Mouse (Mus musculus) cerebellum, postnatal 14 days (tissue): ENCODE results near the gene Tsga10.

Source experiments
- DNase-seq, 2 experiments: peaks; one replicate each; pipeline ENCODE4 v3.0.0; 2021; ENCODE audit warnings: mixed read lengths in 2 of 2

Tsga10 gene

DNA sequence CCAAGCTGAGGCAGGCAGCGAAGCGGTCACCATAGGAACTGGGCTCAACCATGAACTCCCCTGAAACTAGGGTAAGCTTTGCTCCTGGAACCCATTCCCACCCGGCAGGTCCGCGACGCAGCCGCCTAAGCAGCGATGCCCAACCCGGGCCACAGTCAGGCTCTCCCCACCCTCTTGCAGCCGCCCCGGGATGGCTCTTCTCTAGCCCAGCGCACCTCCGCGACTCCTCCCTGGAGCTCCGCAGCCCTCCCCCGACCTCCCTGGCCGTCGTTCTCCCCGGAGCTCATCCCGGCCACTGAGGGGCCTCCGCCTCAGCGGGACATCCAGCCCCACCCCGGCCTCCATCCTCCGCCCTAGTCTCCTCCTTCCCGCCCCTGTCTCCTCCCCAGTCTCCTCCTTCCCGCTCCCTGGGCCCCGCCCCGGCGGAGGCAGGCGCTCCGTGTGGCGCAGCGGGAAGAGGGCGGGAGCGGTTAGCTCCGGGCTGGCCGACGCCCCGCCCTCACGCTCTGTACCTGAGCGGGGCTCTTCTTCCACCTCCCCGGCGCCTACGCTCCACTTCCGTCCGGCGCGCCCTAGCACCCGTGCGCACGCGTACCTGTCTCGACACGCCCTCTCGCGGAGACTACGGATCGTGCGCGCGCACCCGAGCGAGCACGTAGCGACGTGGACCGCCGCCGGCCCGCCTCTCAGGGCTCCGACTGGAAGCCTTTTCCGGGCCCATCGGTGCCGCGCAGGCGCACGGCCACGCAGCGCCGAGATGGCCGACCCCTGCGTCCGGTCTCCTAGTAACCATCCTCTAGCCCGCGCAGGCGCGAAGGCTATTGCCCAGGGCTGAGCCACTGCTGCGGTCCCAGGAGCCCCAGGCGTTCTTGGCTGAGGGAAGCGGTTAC, 1.5 kb downstream of the Tsga10 start:
- DNase-seq = peak; percentile 100

DNA sequence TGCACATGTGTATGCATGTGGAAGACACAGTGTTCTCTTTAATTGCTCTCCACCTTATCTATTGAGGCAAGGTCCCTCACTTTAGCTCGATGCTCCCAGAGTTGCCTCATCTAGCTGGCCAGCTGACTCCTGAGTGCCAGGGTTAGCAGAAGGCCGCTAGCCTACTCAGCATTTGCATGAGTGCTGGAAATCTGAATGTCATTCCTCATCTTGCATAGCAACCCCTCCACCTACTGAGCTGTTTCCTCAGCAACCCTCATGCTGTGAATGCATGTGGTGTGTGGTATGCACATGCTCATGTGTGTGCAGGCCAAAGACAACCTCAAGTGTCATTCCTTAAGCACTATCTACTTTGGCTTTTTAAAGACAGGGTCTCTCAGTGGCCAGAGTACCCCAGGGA, 15.5 kb downstream of the Tsga10 start:
- no peak for DNase-seq

DNA sequence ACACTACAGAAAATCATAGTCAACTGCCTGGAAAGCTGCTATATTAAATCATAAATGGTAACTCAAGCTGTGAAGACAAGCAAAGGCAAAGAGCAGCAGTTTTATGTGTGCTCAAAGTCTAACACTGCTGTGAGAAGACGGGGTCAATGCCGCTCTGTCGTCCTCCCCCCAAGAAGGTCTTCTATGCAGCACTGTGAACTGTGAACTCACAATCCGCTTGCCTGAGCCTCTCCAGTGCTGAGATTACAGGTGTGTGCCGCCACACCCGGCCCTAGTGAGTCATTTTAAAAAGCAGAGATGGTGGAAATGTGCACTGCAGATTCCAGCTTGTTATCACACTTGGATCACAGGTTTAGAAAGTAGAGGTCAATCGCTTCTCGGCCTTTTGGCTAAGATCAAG, 19.4 kb downstream of the Tsga10 start:
- no peak for DNase-seq

DNA sequence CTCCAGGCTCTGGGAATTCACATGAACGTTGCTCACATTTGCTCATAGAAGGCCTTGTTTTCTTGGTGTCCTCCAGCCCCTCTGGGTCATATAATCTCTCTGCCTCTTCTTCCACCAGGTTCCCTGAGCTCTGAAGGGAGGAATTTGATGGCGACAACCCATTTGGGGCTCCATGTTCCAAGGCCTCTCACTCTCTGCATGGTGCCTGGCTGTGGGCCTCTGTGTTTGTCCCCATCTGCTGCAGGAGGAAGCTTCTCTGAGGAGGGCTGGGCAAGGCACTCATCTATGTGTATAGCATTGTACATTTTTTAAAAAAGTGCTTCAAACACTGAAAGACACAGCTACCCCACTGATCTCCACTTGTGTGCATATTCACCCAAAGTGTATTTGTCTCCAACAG, 34.5 kb downstream of the Tsga10 start:
- peak; percentile 82 to 84 for DNase-seq

DNA sequence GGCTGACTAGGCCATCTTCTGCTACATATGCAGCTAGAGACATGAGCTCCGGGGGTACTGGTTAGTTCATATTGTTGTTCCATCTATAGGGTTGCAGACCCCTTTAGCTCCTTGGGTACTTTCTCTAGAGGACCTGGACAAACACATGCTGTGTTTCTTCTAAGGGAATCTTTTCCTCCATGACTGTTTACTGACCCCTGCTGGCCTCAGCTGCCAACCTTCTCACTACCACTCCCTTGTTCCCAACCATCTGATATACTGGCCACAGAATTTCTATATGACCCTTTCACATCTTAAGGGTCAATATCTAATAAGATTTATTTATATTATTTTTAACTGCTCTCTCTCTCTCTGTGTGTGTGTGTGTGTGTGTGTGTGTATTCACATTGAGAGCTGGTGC, 63.9 kb downstream of the Tsga10 start:
- peak; percentile 12 to 25 for DNase-seq

DNA sequence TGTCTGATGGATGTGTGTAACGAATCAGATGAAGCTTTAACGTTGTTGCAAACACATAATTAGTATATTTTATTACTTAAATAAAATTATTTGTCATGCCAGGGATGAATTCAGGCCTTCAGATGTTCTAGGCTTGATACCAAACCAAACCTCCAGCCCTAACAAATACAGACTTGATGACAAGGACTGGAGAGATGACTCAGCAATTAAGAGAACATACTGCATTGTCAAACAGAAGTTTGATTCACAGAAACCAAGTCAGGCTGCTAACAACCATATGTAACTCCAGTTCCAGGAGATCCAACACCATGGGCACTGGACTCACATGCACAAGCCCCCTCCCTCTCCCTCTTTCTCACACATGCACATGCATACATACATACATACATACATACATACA, 65.9 kb downstream of the Tsga10 start:
- DNase-seq = no peak

DNA sequence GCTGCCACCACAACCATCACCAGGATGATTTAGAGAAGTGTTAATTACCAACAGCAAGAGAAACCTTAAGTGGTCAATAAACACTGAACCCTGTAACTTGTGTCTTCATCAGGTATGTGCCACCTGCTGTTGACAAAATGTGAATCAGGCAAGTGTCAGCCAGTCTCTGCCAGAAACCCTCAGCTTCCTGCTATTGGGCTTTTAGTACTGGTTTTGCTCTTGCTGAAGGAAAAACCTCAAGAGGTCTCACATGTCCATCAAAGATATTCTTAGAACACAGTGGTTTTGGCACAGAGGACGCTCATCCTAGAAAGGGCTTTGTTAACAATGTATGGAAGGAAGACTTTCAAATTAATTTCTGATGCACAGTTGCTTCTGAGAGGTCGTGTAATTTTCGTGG, 66.7 kb downstream of the Tsga10 start:
- no peak for DNase-seq

DNA sequence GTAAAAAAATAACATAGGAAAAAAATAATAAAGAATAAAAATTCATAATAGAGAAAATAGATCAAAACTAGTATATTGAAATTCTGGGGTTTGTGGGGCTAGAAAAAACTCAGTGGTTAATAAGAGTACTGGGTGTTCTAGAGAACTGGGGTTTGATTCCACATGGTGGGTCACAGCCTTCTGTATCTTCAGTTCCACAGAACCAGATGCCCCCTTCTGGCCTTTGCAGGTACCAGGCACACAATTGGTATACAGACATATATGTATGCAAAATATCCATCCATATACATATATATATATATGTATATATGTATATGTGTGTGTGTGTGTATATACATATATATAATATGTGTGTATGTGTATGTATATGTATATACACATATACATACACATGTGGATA, 106.8 kb downstream of the Tsga10 start:
- peak in 1 of 2 experiments; percentile 13 for DNase-seq

DNA sequence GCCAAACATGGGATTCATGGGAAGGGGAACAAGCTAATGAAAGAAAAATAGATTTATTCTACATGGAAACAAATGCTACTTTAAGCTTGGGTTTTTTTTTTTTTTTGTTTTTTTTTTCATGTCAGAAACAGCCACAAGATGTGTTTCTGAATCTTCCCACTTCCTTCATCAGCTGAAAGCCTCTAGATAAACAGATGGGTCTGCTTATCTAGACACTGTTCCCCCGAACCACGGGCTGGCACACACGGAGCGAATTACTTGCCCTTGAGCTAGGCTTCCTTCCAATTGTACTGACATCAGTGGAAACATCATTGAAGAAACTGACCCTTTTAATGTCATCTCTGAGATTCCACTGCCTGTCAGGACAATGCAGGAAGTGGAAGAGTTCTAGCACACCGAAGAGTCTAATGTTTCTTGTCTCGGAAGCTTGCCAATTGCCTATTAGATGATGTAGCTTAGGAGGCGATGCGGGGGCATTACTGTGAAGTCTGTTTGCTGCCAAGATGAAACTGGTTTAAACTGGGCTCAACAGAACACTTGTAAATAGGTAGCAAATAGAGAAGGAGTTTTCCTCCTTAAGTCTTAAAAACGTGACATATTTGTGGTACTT, 121.5 kb downstream of the Tsga10 start:
- peak; percentile 39 to 43 for DNase-seq

DNA sequence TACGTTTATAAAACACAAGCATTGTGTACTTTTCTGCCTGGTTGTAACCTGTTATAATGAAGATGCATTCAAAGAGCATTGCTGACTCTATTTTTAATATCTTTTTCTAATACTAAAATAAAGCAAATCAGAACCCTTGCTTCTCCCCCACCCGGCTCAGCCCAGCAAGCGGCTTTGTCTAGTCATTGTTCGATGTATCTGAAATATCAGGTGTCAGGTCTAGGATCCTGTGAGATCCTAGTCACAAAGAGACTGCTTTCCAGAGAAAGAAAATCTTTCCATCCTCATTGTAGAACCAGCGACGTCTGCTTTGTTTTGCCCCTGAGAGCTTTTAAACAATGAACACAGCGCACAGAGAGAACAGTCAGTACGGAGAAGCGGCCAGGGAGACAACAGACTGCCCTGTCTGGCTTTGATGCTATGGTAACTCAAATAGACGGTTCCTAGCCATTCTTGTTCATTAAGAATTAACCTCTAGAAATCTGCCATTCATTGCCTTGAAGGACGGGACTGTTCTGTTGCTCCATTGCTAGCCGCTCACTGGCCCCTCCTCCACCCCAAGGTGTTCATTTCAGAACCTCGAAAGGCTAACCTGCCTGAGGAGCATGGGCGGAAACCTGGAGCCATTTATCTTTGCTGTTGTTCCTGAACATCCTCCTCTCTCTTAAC, 123.5 kb downstream of the Tsga10 start:
- no peak for DNase-seq

DNA sequence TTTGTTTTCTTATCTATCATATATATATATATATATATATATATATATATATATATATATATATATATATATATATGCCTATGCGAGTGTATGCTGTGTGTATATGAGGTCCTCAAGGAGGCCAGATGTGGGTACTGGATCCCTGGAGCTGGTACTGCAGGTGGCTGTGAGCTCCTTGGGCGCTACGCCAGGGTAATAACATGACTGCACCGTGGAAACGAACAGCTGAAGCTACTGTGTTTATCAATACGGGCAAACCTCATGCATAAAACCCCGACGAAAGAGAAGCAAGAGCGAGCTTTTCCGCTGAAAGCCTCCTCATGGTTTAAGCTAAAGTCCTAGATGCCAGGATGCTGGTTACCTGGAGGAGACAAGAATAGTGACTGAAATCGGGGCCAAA, 124.1 kb downstream of the Tsga10 start:
- no peak for DNase-seq

DNA sequence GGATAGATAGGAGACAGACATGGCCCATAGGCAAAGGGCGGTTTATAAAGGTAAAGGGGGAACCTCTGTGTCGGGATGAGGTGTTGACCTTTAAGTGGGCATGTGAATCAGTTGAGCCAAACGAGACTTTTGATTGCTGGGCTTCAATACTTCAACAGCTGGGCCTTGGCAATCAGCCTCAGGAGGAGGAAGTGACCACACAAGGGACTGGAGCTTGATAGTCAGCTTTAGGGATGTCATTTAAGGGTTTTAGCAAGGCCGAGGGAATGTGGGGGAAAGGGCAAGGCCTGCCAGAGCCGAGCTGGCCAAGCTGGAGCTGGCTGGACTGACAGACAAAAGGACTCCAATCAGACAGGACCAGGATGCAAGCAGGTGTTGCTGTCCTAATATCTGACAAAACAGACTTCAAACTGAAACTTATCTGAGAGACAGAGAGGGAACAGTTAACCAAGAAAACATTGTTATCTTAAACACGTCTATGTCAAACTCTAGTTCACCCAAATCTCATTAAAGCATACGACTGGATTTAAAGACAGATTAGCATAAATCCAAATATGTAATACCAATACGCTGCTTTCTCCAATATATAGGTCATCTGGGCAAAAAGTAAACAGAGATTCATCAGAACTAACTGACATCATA, 125.9 kb downstream of the Tsga10 start:
- no peak for DNase-seq

DNA sequence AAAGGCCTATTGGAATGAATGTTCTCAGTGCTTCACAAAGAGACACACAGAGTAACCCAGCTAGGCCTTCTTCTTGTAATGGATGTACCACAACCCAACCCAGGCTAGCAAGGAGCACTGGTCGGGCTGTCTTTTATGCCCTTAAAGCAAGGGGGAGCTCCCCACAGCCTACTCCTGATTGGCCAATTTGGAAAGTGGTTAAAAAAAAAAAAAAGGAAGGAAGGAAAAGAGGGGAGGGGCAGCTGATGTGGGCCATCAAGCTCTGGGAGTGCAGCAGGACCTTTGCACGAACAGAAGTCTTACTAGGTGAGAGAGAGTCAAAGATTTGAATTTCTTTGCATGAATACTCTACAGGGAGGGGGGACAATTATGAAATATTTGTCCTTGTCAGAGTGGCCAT, 127.3 kb downstream of the Tsga10 start:
- no peak for DNase-seq

DNA sequence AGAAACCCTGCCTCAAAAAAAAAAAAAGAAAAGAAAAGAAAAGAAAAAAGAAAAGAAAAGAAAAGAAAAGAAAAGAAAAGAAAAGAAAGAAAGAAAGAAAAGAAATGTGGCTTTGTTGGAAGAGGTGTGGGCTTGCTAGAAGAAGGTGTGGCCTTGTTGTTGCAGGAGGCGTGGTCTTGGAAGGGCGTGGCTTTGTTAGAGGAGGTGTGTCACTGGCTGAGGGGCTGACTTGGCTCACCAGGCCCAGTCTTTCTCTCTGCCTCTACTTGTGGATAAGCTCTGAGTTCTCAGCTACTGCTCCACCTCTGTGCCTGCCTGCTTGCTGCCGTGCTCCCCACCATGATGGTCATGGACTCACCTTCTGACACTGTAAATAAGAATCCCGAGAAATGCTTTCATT, 129.2 kb downstream of the Tsga10 start:
- DNase-seq = no peak

DNA sequence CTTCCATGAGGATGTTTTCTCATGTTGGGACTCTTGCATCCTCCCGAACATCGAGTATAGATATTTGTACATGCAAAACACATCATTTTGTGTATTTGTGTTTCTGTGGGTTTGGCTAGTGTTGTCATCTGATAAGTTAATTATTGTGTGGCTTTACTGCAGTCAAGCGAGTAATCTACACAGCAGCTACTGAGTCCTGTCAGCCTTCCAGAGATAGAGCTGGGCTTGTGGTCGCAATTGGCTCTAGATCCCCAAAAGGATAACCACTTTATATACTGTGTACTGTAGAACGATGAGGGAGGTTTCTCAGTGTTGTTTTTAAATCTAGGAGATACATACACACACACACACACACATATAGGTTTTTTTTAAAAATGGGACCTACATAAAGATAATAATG, 130.3 kb downstream of the Tsga10 start:
- DNase-seq = no peak

DNA sequence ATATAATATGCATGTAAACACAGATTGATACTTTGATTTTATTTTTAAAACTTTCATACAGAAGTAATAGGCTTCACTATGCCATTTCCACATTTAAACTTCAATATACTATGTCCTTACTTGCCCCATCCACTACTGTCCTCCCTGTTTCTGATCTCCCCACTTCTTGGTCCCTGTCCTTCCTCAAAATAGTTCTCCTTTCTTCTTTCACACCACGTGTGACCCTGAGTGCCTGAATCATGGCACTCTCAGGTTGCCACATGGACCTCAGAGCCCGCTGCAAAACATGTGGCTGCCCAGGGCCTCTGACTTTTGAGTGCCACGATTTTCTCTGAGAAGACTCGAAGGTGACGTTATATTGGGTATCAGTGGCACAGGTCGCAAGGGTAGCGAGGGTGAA, 131.4 kb downstream of the Tsga10 start:
- DNase-seq = no peak

DNA sequence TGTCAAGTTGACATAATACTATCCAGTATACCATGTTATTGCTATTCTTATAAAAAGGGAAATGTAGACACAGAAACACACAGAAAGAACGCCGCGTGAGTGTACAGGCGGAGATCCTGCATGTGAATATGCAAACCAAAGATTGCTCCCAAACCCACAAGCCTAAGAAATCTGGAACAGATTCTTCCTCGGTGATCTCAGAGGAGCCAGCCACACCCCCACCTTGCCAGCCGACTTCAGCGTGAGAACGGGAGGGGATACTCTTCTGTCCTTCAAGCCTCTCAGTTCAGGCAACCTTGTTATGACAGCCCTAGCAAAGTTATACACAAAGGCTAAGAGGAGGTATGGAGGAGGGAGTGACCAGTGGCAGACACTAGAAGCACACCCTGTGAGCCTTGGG, 136.9 kb downstream of the Tsga10 start:
- no peak for DNase-seq

DNA sequence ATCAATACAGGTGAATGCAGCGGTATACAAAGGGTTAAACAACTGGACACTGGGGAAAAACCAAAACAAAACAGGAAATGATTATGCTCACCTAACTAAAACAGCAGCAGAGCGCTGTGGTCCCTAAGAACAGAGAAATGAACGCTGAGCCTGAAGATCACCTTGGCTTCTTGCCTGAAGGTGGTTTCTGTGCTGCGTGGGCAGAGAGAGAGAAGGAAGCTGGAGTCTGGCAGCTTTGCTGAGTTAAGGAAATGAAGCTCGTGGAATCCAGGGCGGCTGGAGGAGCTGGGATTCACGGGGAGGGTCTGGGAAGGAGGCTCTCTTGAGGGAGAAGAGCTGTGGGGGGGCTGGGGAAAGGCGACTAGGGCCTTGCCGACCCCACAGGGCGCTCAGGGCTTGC, 138.2 kb downstream of the Tsga10 start:
- no peak for DNase-seq

DNA sequence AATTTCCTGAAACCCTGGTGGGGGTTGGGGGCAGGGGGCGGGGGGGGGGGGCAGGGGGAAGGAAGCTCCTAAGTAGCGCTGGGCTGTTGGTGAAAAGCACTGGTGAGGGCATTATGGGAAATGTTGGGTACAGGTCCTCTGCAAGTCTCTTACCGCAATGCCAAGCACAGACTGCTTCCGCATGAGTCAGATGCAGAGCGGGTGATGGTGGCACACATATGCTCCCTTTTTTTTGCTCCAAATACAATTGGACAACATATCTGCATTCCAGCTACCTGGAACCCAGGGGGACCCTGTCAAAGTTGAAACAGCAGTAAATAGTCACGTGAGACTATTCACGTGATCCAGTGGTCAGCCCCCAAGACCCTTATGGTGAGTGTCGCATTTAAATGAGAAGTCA, 139.0 kb downstream of the Tsga10 start:
- DNase-seq = no peak

DNA sequence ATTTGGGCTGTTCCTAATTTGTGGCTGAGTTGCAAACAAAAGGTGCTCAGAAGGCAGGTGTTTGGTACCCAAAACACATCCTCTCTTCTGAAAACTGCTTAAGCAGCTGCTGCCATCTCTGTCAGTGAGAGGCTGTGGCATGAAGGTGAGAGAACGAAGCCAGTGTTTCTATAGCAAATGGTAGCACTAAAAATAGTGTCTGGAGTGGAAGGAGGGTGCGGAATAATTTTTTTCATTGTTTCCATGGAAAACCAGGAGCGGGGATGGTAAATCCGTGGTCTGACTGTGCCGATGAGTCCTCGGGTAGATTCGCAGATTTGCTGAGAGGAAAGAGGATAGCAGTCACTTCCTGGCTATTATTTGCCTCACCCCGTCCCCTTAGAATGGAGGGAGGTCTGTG, 139.8 kb downstream of the Tsga10 start:
- no peak for DNase-seq

DNA sequence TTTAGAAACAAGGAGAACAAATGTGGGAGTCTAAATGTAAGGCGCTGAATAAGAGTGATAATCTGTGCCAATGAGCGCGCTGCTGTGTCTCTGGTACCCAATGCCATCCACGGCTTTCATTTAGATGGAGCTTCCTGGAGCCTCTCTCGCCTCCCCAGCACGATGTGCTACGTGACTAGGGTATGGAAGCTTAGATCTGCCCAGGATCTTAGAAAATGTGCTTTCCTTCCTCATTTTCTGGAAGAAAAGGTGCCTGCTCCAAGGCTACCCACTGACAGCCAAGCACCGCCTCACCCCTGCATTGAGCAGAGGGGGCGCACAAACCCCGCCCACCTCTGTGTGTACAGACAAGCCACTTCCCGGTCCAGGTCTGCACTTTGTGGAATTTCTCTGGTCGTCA, 140.3 kb downstream of the Tsga10 start:
- DNase-seq = no peak

DNA sequence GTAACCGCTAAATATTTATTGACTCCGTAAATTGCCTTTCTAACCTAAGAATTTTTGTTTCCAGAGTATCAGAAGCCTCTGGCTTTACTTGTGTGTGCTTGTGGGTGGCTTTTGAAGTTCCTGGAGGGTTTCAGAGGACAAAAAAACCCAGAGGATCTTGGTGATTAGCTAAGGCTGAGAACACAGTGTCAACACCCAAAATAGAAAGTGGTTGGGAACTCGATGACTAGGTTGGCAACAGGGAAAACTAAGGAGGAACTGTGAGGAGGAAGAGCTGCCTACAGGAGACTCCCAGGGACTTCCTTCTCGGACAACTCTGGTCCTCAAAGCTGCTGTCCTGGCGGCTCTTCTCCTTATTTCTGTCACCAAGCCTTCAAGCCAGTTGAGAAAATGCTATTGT, 145.1 kb downstream of the Tsga10 start:
- no peak for DNase-seq
